Comparison of ENCODE assay signal across 8 mouse cellular contexts in the genomic region with DNA sequence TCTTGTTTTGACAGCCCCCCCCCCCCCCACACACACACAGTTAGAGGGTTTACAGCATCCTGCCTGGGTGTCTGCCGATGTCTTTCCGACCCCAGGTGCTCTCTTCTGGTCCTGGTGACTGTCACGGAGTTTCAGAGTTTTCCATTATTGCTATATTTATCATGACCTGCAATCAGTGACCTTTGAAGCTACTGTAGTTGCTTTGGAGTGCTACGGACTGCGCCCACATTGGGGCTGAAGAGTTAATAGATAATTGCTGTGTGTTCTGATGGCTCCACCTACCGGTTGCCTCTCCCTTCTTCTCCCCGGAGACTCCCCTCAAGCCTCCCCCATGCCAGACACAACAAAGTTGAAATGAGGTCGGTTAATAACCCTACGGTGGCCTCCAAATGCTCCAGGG. TPM values are rescaled to one million over a fixed set of nuclear protein-coding genes. Genes with fewer than 3 reads are reported as not detected.
DNase-seq lines count a peak whose midpoint lies in the region; ATAC-seq and TF ChIP-seq lines count a peak whose summit lies in the region.

No protein-coding gene starts in this region.

- H3K27me3 ChIP-seq in CH12.LX (replicated peaks) = peaks cover 9% of the 10 kb centered on the region
- H3K27me3 ChIP-seq in heart, embryonic 16.5 days (ENCODE audit: control insufficient read depth, insufficient read depth, low read length) = peaks cover 8% of the 10 kb centered on the region; the same call in 1 of the 2 replicates
- H3K27me3 ChIP-seq in midbrain, embryonic 13.5 days = no peaks in the 10 kb centered on the region

- H3K9ac ChIP-seq in CH12.LX (ENCODE audit: insufficient read depth, low read depth) = no peak overlapping the region
- no peak overlapping the region for H3K9ac ChIP-seq in heart, embryonic 16.5 days (ENCODE audit: low read length)
- H3K9ac ChIP-seq in midbrain, embryonic 13.5 days (replicated peaks) = no peak overlapping the region

- H3K4me2 ChIP-seq in CH12.LX (ENCODE audit: insufficient read depth, low read depth, poor library complexity, severe bottlenecking) = peak overlapping the region; percentile 68
- H3K4me2 ChIP-seq in heart, embryonic 16.5 days (ENCODE audit: low read depth, low read length) = peak overlapping the region; percentile 44
- H3K4me2 ChIP-seq in midbrain, embryonic 13.5 days (replicated peaks) = no peak overlapping the region

- dilution Hi-C loops in CH12.LX (cut with MboI; ENCODE audit: extremely low pct_ligation_motif_present, extremely low pct_unique_long_range_greater_than_20kb, low sequenced_read_pairs) = no loop called here

- TF ChIP-seq CTCF in CH12.LX (conservative IDR thresholded peaks at IDR 0.05 in 1 of 2, IDR thresholded peaks at IDR 0.05 in 1 of 2; ENCODE audit: low read depth in 2 of 2, low read length in 2 of 2) = peak; percentile 37 to 97

- in situ Hi-C loops in CH12.LX (cut with MboI; ENCODE audit: low pct_ligation_motif_present, low pct_unique_long_range_greater_than_20kb, low sequenced_read_pairs) = loop anchor here (5.0 kb wide), 1 partner anchor 64 kb away; the partner anchor contains the start of genes Eme1 and Mrpl27

- no peak overlapping the region for H3K27ac ChIP-seq in CH12.LX (ENCODE audit: insufficient read depth, low read depth)
- H3K27ac ChIP-seq in heart, embryonic 16.5 days (ENCODE audit: low read length) = no peak overlapping the region
- H3K27ac ChIP-seq in midbrain, embryonic 13.5 days = no peak overlapping the region

- H3K79me2 ChIP-seq in CH12.LX (replicated peaks; ENCODE audit: control insufficient read depth, extremely low read depth, insufficient read depth, poor library complexity, severe bottlenecking) = no peaks in the 10 kb centered on the region

- DNase-seq in 416B (ENCODE audit: low read depth) (peak; percentile 46), CH12.LX (ENCODE audit: extremely low read depth) (peak; percentile 75)
- peak; percentile 70 to 78 for DNase-seq in kidney, postnatal 4 days
- peak; percentile 49 to 50 for DNase-seq in thymus, postnatal 36 days
- DNase-seq in right cerebral cortex, postnatal 25 days = no peak

- H3K9me3 ChIP-seq in CH12.LX (replicated peaks; ENCODE audit: low read length) = peaks cover 9% of the 10 kb centered on the region
- peaks cover 4% of the 10 kb centered on the region; the same call in 1 of the 2 replicates for H3K9me3 ChIP-seq in heart, embryonic 16.5 days (replicated peaks; ENCODE audit: control insufficient read depth, low read length)
- H3K9me3 ChIP-seq in midbrain, embryonic 13.5 days = no peaks in the 10 kb centered on the region

- no peak overlapping the region for H3K4me3 ChIP-seq in CH12.LX (replicated peaks in 1 of 3; ENCODE audit: low read depth in 2 of 3, low read length in 2 of 3, poor library complexity in 1 of 3)
- 0 out of 2 replicates have a peak overlapping the region, but pooled peaks have one; percentile 4 for H3K4me3 ChIP-seq in heart, embryonic 16.5 days (ENCODE audit: low read length)
- no peak overlapping the region for H3K4me3 ChIP-seq in midbrain, embryonic 13.5 days (replicated peaks)

- peaks cover 0 to 20% of the 10 kb centered on the region in 2 experiments; a peak in 3 of 4 replicates for H3K4me1 ChIP-seq in CH12.LX (ENCODE audit: control insufficient read depth in 1 of 2, insufficient read depth in 2 of 2)
- peaks cover 12% of the 10 kb centered on the region for H3K4me1 ChIP-seq in heart, embryonic 16.5 days (ENCODE audit: control insufficient read depth, insufficient read depth, low read length)
- peaks cover 23% of the 10 kb centered on the region for H3K4me1 ChIP-seq in midbrain, embryonic 13.5 days (replicated peaks)

- TF ChIP-seq RAD21 in CH12.LX (IDR thresholded peaks at IDR 0.05; ENCODE audit: low read depth, low read length) = peak; percentile 97

- no peak for TF ChIP-seq EP300 in CH12.LX (IDR thresholded peaks at IDR 0.05; ENCODE audit: low read length)

- peak; percentile 72; the same call in 1 of the 2 replicates for ATAC-seq in common myeloid progenitor, adult 5-6 weeks (replicated peaks; ENCODE audit: low read depth, poor library complexity, severe bottlenecking)
- peak; percentile 72; the same call in 1 of the 2 replicates for ATAC-seq in heart, embryonic 16.5 days (replicated peaks; ENCODE audit: extremely low read depth, insufficient read depth, low FRiP score)
- peak; percentile 34; the same call in 1 of the 2 replicates for ATAC-seq in midbrain, embryonic 13.5 days

- WGBS in heart, embryonic 16.5 days = 8% methylated on average over 9 of the region's 9 CpGs
- WGBS in midbrain, embryonic 13.5 days = 15% methylated on average over 9 of the region's 9 CpGs

- TF ChIP-seq POLR2A in CH12.LX (IDR thresholded peaks at IDR 0.05; ENCODE audit: low read depth, low read length) = no peak

- H3K36me3 ChIP-seq in CH12.LX (replicated peaks in 1 of 2; ENCODE audit: control insufficient read depth in 1 of 2, insufficient read depth in 1 of 2, low read length in 1 of 2) = no peaks in the 10 kb centered on the region
- H3K36me3 ChIP-seq in heart, embryonic 16.5 days (ENCODE audit: control insufficient read depth, insufficient read depth) = no peaks in the 10 kb centered on the region
- H3K36me3 ChIP-seq in midbrain, embryonic 13.5 days = no peaks in the 10 kb centered on the region

TF ChIP-seq in CH12.LX, 34 proteins besides CTCF, POLR2A, EP300 and RAD21:
- peak; percentile 47; the same call in 1 of the 2 replicates for TF ChIP-seq BHLHE40 (IDR thresholded peaks at IDR 0.05; ENCODE audit: low read depth, low read length)
- peak; percentile 56; the same call in 1 of the 2 replicates for TF ChIP-seq ZC3H11A (IDR thresholded peaks at IDR 0.05; ENCODE audit: low read depth, low read length)
- no peak for TF ChIP-seq TBP (conservative IDR thresholded peaks at IDR 0.05; ENCODE audit: low read depth, low read length)
- TF ChIP-seq MAZ (IDR thresholded peaks at IDR 0.05; ENCODE audit: low read depth, low read length) = peak; percentile 83; the same call in 1 of the 2 replicates
- TF ChIP-seq SMC3 (IDR thresholded peaks at IDR 0.05; ENCODE audit: low read depth, low read length) = peak; percentile 89
- TF ChIP-seq MYC (IDR thresholded peaks at IDR 0.05; ENCODE audit: low read depth, low read length) = peak; percentile 29; the same call in 1 of the 2 replicates
- TF ChIP-seq MAFK (IDR thresholded peaks at IDR 0.05; ENCODE audit: insufficient replicate concordance, low read length) = no peak
- peak; percentile 69 for TF ChIP-seq IRF4 (IDR thresholded peaks at IDR 0.05; ENCODE audit: low read depth, low read length)
- no peak for TF ChIP-seq ZMIZ1 (IDR thresholded peaks at IDR 0.05; ENCODE audit: low read depth, low read length)
- no peak for TF ChIP-seq UBTF (IDR thresholded peaks at IDR 0.05; ENCODE audit: low read depth, low read length)
- no peak for TF ChIP-seq NRF1 (IDR thresholded peaks at IDR 0.05; ENCODE audit: low read depth, low read length)
- no peak for TF ChIP-seq HCFC1 (IDR thresholded peaks at IDR 0.05; ENCODE audit: low read depth, low read length)
- TF ChIP-seq SIN3A (IDR thresholded peaks at IDR 0.05; ENCODE audit: low read length) = 0 out of 2 replicates have a peak, but pooled peaks have one; percentile 40
- TF ChIP-seq ZKSCAN1 (IDR thresholded peaks at IDR 0.05; ENCODE audit: borderline replicate concordance, low read depth, low read length) = no peak
- TF ChIP-seq MEF2A (IDR thresholded peaks at IDR 0.05; ENCODE audit: borderline replicate concordance, low read depth, low read length) = peak; percentile 50; the same call in 1 of the 2 replicates
- TF ChIP-seq NELFE (IDR thresholded peaks at IDR 0.05; ENCODE audit: low read depth, low read length) = peak; percentile 31; the same call in 1 of the 2 replicates

RNA-seq across cellular contexts. Expression of gene Gm11541, which starts 12.5 kb away (rescaled TPM):
- not detected in 2 replicates for total RNA-seq in CH12.LX (2012; rRNA removed)
- 0.17 TPM in 1 of 2 replicates, not detected in the other for total RNA-seq in CH12.LX (2014; rRNA removed)
- not detected in 2 replicates for polyA plus RNA-seq in CH12.LX (2012; ENCODE audit: insufficient read length, low read depth)
- total RNA-seq in common myeloid progenitor, adult 5-6 weeks (2017) = not detected in 2 replicates
- not detected in 2 replicates for polyA plus RNA-seq in heart, embryonic 16.5 days (2015; fragmentation: Nextera tagmentation; extraction: Ambion mirVana)
- polyA plus RNA-seq in midbrain, embryonic 13.5 days (2015; fragmentation: Nextera tagmentation; extraction: Ambion mirVana) = not detected in 2 replicates

RNA-seq across cellular contexts. Expression of gene Cdc34b, which starts 24.8 kb away (rescaled TPM):
- 0.21 TPM in 1 of 2 replicates, not detected in the other for total RNA-seq in CH12.LX (2012; rRNA removed)
- total RNA-seq in CH12.LX (2014; rRNA removed) = 0.19 TPM in 1 of 2 replicates, not detected in the other
- not detected in 2 replicates for polyA plus RNA-seq in CH12.LX (2012; ENCODE audit: insufficient read length, low read depth)
- total RNA-seq in common myeloid progenitor, adult 5-6 weeks (2017) = 0.09 TPM in 1 of 2 replicates, not detected in the other
- 0.39 TPM in 1 of 2 replicates, not detected in the other for polyA plus RNA-seq in heart, embryonic 16.5 days (2015; fragmentation: Nextera tagmentation; extraction: Ambion mirVana)
- polyA plus RNA-seq in midbrain, embryonic 13.5 days (2015; fragmentation: Nextera tagmentation; extraction: Ambion mirVana) = 0.22 TPM in 2 replicates

RNA-seq across cellular contexts. Expression of gene Xylt2, which starts 39.4 kb away (rescaled TPM):
- total RNA-seq in CH12.LX (2012; rRNA removed) = 15.5 and 20.2 TPM in 2 replicates
- 10.1 and 11.2 TPM in 2 replicates for total RNA-seq in CH12.LX (2014; rRNA removed)
- polyA plus RNA-seq in CH12.LX (2012; ENCODE audit: insufficient read length, low read depth) = 15.2 and 16.3 TPM in 2 replicates
- total RNA-seq in common myeloid progenitor, adult 5-6 weeks (2017) = 6.6 and 8.6 TPM in 2 replicates
- 11.6 and 12.9 TPM in 2 replicates for polyA plus RNA-seq in heart, embryonic 16.5 days (2015; fragmentation: Nextera tagmentation; extraction: Ambion mirVana)
- 8.3 and 11.3 TPM in 2 replicates for polyA plus RNA-seq in midbrain, embryonic 13.5 days (2015; fragmentation: Nextera tagmentation; extraction: Ambion mirVana)
